Mouse (Mus musculus) ES-Bruce4 (cell line): Measurements from ENCODE around the gene Terb2. TPM values are rescaled to one million over a fixed set of nuclear protein-coding genes. Genes with fewer than 3 reads are reported as not detected.
A peak's percentile ranks its signal among the peaks of the same experiment; 100 is the strongest.

Experiments
- H3K27ac ChIP-seq: 2 replicates; pipeline ENCODE4 v1.5.1; 2012; ENCODE audit warnings: low read length, inconsistent platforms; ENCODE audit not compliant: insufficient read depth
- H3K27me3 ChIP-seq: 2 replicates; pipeline ENCODE4 v1.6.1; 2012; ENCODE audit warnings: mild to moderate bottlenecking, low read length, inconsistent platforms; ENCODE audit not compliant: control insufficient read depth, poor library complexity, insufficient read depth, severe bottlenecking
- H3K36me3 ChIP-seq: 2 replicates; pipeline ENCODE4 v1.6.1; 2012; ENCODE audit warnings: inconsistent platforms, mild to moderate bottlenecking, low read length, moderate library complexity; ENCODE audit not compliant: control insufficient read depth, poor library complexity, insufficient read depth, severe bottlenecking
- H3K4me1 ChIP-seq: one replicate; pipeline ENCODE4 v1.8.1; 2011; ENCODE audit warnings: low read length; ENCODE audit not compliant: control insufficient read depth, insufficient read depth
- H3K4me3 ChIP-seq: 2 replicates; pipeline ENCODE4 v1.5.1; 2011; ENCODE audit warnings: low read depth, mild to moderate bottlenecking, low read length
- H3K9ac ChIP-seq: 2 replicates; pipeline ENCODE4 v1.6.1; 2012; ENCODE audit warnings: low read depth, mild to moderate bottlenecking, inconsistent platforms; ENCODE audit not compliant: poor library complexity, severe bottlenecking
- H3K9me3 ChIP-seq: replicated peaks from 2 replicates; pipeline ENCODE4 v1.6.1; 2012; ENCODE audit warnings: mild to moderate bottlenecking, low read length, inconsistent platforms; ENCODE audit not compliant: control insufficient read depth, poor library complexity, insufficient read depth, severe bottlenecking
- CTCF ChIP-seq: IDR thresholded peaks from one replicate; pipeline ENCODE4 v1.8.1; 2011; ENCODE audit warnings: low read depth, low read length
- EP300 ChIP-seq: IDR thresholded peaks from 2 replicates; pipeline ENCODE4 v1.6.1; 2011; ENCODE audit warnings: low read depth, low read length; ENCODE audit not compliant: insufficient read depth
- POLR2A ChIP-seq: IDR thresholded peaks from one replicate; pipeline ENCODE4 v1.8.1; 2011; ENCODE audit warnings: low read length; ENCODE audit not compliant: insufficient read depth
- polyA plus RNA-seq: library from polyadenylated mRNA; stranded (reverse); fragments of >200 nt; gene quantifications from 2 replicates; pipeline ENCODE4 v1.2.4, GENCODE M21; 2011; ENCODE audit warnings: low read depth; ENCODE audit not compliant: missing spikeins, insufficient read depth, insufficient read length

Terb2 gene
- polyA plus RNA-seq, 1 experiment: 0.60 TPM

DNA sequence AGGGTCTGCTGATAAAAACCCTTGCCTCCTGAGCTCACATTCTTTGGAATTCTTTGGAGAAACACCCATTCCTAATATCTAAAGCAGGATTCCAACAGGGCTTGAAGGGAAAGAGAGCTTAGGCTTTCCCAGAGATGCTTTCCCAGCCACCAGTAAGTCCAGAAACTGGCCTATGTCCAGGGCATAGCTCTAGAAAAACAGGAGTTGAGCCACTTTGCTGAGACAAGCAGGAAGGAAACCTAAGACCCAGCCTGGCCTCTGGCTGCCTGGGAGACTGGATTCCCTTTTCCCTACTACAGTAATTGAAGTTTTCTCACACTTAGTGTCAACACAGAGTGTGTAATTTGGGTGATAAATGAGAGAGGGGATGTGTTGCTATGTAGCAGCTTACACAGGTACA, 50.2 kb downstream of the Terb2 start:
- Histone ChIP-seq H3K9me3 (no peaks in the 10 kb centered on the region), H3K27ac (no peak overlapping the region), H3K36me3 (no peaks in the 10 kb centered on the region), H3K9ac (no peak overlapping the region), H3K4me1 (no peaks in the 10 kb centered on the region), H3K27me3 (no peaks in the 10 kb centered on the region; the same call in 1 of the 2 replicates), H3K4me3 (no peak overlapping the region)
- TF ChIP-seq POLR2A (no peak), EP300 (no peak), CTCF (no peak)

GRCm38 (mm10) chr2:122237891-122238470, 51.9 kb downstream of the Terb2 start:
- H3K36me3 ChIP-seq: no peaks in the 10 kb centered on the region
- H3K4me3 ChIP-seq: no peak overlapping the region
- H3K27me3 ChIP-seq: no peaks in the 10 kb centered on the region; the same call in 1 of the 2 replicates
- no peak overlapping the region for H3K9ac ChIP-seq
- H3K4me1 ChIP-seq: no peaks in the 10 kb centered on the region
- TF ChIP-seq EP300: no peak
- TF ChIP-seq CTCF: no peak
- TF ChIP-seq POLR2A: no peak
- no peak overlapping the region for H3K27ac ChIP-seq
- no peaks in the 10 kb centered on the region for H3K9me3 ChIP-seq

DNA sequence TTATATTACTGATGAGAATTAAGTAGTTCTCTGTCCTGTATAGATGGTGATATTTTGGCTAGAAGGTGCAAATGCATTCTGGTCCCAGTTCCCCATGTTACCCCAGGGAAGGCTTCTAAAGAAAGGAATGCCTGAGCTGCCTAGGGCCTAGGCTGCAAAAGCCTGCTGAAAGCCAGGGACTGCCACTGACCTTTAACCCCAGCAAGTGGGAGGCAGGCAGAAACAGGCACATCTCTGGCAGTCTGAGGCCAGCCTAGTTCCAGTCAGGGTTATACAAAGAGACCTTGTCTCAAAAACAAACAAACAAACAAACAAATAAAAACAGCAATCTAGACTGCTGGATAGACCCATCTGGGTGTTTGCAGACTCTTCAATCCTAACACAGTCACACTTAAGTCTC, 54.7 kb downstream of the Terb2 start:
- H3K9me3 ChIP-seq: no peaks in the 10 kb centered on the region
- TF ChIP-seq CTCF: no peak
- H3K36me3 ChIP-seq: no peaks in the 10 kb centered on the region
- H3K4me3 ChIP-seq: no peak overlapping the region
- no peak overlapping the region for H3K27ac ChIP-seq
- H3K9ac ChIP-seq: no peak overlapping the region
- no peaks in the 10 kb centered on the region for H3K4me1 ChIP-seq
- H3K27me3 ChIP-seq: no peaks in the 10 kb centered on the region; the same call in 1 of the 2 replicates

GRCm38 (mm10) chr2:122241226-122241625, 55.2 kb downstream of the Terb2 start:
- no peaks in the 10 kb centered on the region for H3K9me3 ChIP-seq
- TF ChIP-seq EP300 (no peak), CTCF (no peak), POLR2A (no peak)
- no peaks in the 10 kb centered on the region for H3K4me1 ChIP-seq
- H3K9ac ChIP-seq: no peak overlapping the region
- H3K27ac ChIP-seq: no peak overlapping the region
- H3K27me3 ChIP-seq: no peaks in the 10 kb centered on the region
- H3K36me3 ChIP-seq: no peaks in the 10 kb centered on the region
- H3K4me3 ChIP-seq: no peak overlapping the region

GRCm38 (mm10) chr2:122241935-122242334, 55.9 kb downstream of the Terb2 start:
- no peak overlapping the region for H3K4me3 ChIP-seq
- H3K9ac ChIP-seq: no peak overlapping the region
- no peaks in the 10 kb centered on the region for H3K4me1 ChIP-seq
- H3K9me3 ChIP-seq: no peaks in the 10 kb centered on the region
- H3K36me3 ChIP-seq: no peaks in the 10 kb centered on the region
- H3K27me3 ChIP-seq: no peaks in the 10 kb centered on the region
- TF ChIP-seq EP300 (no peak), POLR2A (no peak), CTCF (no peak)
- no peak overlapping the region for H3K27ac ChIP-seq

- no peak overlapping the region for H3K27ac ChIP-seq
- no peaks in the 10 kb centered on the region for H3K9me3 ChIP-seq
- peak; percentile 89 for TF ChIP-seq CTCF
- no peak for TF ChIP-seq POLR2A
- no peaks in the 10 kb centered on the region for H3K36me3 ChIP-seq
- H3K9ac ChIP-seq: no peak overlapping the region
- no peaks in the 10 kb centered on the region for H3K27me3 ChIP-seq
- H3K4me3 ChIP-seq: no peak overlapping the region
- no peaks in the 10 kb centered on the region for H3K4me1 ChIP-seq
Measured at GRCm38 (mm10) chr2:122243671-122244131, 57.6 kb downstream of the Terb2 start.
